Mouse (Mus musculus): ENCODE data around the gene Mbnl1.
"Not testable (repeated sequence)": the region's sequence is repeated elsewhere in the genome, so short reads cannot be mapped to it uniquely, and the experiment has no call there.

Gene Mbnl1

GRCm38 (mm10) chr3:60472681-60473177 is at the start of gene Mbnl1:
Mbnl1 (plus strand) TSS chr3:60472830.
- in situ Hi-C loops (cut with MseI, MboI): no loop called here

- in situ Hi-C loops (cut with MseI, MboI): no loop called here
Measured at GRCm38 (mm10) chr3:60424148-60424547, 48.5 kb upstream of the Mbnl1 start.

GRCm38 (mm10) chr3:60429049-60429448 is 43.6 kb upstream of the Mbnl1 start:
- in situ Hi-C loops (cut with MseI, MboI): no loop called here

- in situ Hi-C loops (cut with MseI, MboI): no loop called here
Measured at GRCm38 (mm10) chr3:60437254-60437653, 35.4 kb upstream of the Mbnl1 start.

- in situ Hi-C loops (cut with MseI, MboI): no loop called here
Measured at GRCm38 (mm10) chr3:60437678-60438232, 34.9 kb upstream of the Mbnl1 start.

GRCm38 (mm10) chr3:60438715-60439114 is 33.9 kb upstream of the Mbnl1 start:
- in situ Hi-C loops (cut with MseI, MboI): no loop called here

- in situ Hi-C loops (cut with MseI, MboI): no loop called here
Measured at GRCm38 (mm10) chr3:60461828-60462521, 10.7 kb upstream of the Mbnl1 start.

- in situ Hi-C loops (cut with MseI, MboI): not testable (repeated sequence)
Measured at GRCm38 (mm10) chr3:60468667-60469066, 4.0 kb upstream of the Mbnl1 start.

- in situ Hi-C loops (cut with MseI, MboI): not testable (repeated sequence)
Measured at GRCm38 (mm10) chr3:60469170-60469805, 3.3 kb upstream of the Mbnl1 start.

- in situ Hi-C loops (cut with MseI, MboI): no loop called here
Measured at GRCm38 (mm10) chr3:60472011-60472680, 484 bp upstream of the Mbnl1 start.

GRCm38 (mm10) chr3:60473861-60474653 is 1.4 kb downstream of the Mbnl1 start:
- in situ Hi-C loops (cut with MseI, MboI): no loop called here

GRCm38 (mm10) chr3:60474654-60474972 is 2.0 kb downstream of the Mbnl1 start:
- in situ Hi-C loops (cut with MseI, MboI): no loop called here

GRCm38 (mm10) chr3:60475055-60475454 is 2.4 kb downstream of the Mbnl1 start:
- in situ Hi-C loops (cut with MseI, MboI): no loop called here

GRCm38 (mm10) chr3:60476751-60477255 is 4.2 kb downstream of the Mbnl1 start:
- in situ Hi-C loops (cut with MseI, MboI): no loop called here

GRCm38 (mm10) chr3:60478433-60478832 is 5.8 kb downstream of the Mbnl1 start:
- in situ Hi-C loops (cut with MseI, MboI): no loop called here

- in situ Hi-C loops (cut with MseI, MboI): no loop called here
Measured at GRCm38 (mm10) chr3:60480716-60481115, 8.1 kb downstream of the Mbnl1 start.

- in situ Hi-C loops (cut with MseI, MboI): no loop called here
Measured at GRCm38 (mm10) chr3:60481740-60482399, 9.2 kb downstream of the Mbnl1 start.

GRCm38 (mm10) chr3:60483305-60483704 is 10.7 kb downstream of the Mbnl1 start:
- in situ Hi-C loops (cut with MseI, MboI): no loop called here

- in situ Hi-C loops (cut with MseI, MboI): no loop called here
Measured at GRCm38 (mm10) chr3:60485987-60486712, 13.5 kb downstream of the Mbnl1 start.

GRCm38 (mm10) chr3:60486713-60487170 is 14.1 kb downstream of the Mbnl1 start:
- in situ Hi-C loops (cut with MseI, MboI): no loop called here
